Mouse (Mus musculus) hindbrain, embryonic 11.5 days (tissue): ENCODE data around the gene Slc11a2. TPM values are rescaled to one million over a fixed set of nuclear protein-coding genes. Genes with fewer than 3 reads are reported as not detected.

Experiments
- ATAC-seq: fragments of 200-750 bp; cut with Nextera tagmentation; 2 replicates; pipeline ENCODE4 v1.8.0; 2017; ENCODE audit warnings: mild to moderate bottlenecking, moderate TSS enrichment, moderate library complexity; ENCODE audit not compliant: low FRiP score
- DNase-seq: peaks from one replicate; pipeline ENCODE4 v3.0.0-alpha.2; 2015; ENCODE audit warnings: low spot score
- H3K27ac ChIP-seq: fragments of 300-500 bp; sonication (generic); 2 replicates; pipeline ENCODE4 v1.5.1; 2014; ENCODE audit warnings: mild to moderate bottlenecking, low read depth, low read length
- H3K27me3 ChIP-seq: fragments of 300-500 bp; sonication (generic); 2 replicates; pipeline ENCODE4 v1.6.1; 2014; ENCODE audit warnings: mild to moderate bottlenecking, low read length, moderate library complexity, mixed read lengths; ENCODE audit not compliant: control insufficient read depth, insufficient read depth
- H3K36me3 ChIP-seq: fragments of 300-500 bp; sonication (generic); 2 replicates; pipeline ENCODE4 v1.6.1; 2014; ENCODE audit warnings: mild to moderate bottlenecking, low read length, moderate library complexity, mixed read lengths; ENCODE audit not compliant: control insufficient read depth, insufficient read depth
- H3K4me1 ChIP-seq: fragments of 300-500 bp; sonication (generic); replicated peaks from 2 replicates; pipeline ENCODE4 v1.6.1; 2014; ENCODE audit warnings: low read length, mixed read lengths; ENCODE audit not compliant: control insufficient read depth, insufficient read depth
- H3K4me2 ChIP-seq: fragments of 300-500 bp; sonication (generic); replicated peaks from 2 replicates; pipeline ENCODE4 v1.6.1; 2014; ENCODE audit warnings: mild to moderate bottlenecking, low read depth, low read length
- H3K4me3 ChIP-seq: fragments of 300-500 bp; sonication (generic); 2 replicates; pipeline ENCODE4 v1.5.1; 2014; ENCODE audit warnings: low read depth, low read length
- H3K9ac ChIP-seq: fragments of 300-500 bp; sonication (generic); 2 replicates; pipeline ENCODE4 v1.6.1; 2014; ENCODE audit warnings: low read depth, low read length
- H3K9me3 ChIP-seq: fragments of 300-500 bp; sonication (generic); 2 replicates; pipeline ENCODE4 v1.6.1; 2016; ENCODE audit warnings: low read length; ENCODE audit not compliant: control insufficient read depth
- WGBS: fragments of 180-500 bp; shearing (Covaris S2); extraction: QIAGEN DNeasy Blood & Tissue Kit; methylation state at CpG from one replicate; pipeline ENCODE4 v1.1.7; 2014; 5-methylcytosine and 5-hydroxymethylcytosine counted together
- polyA plus RNA-seq: library from polyadenylated mRNA; unstranded; fragments of >200 nt; fragmentation: Nextera tagmentation; extraction: Ambion mirVana; gene quantifications from 2 replicates; pipeline ENCODE4 v1.2.1, GENCODE M21; 2014

Slc11a2 gene
- polyA plus RNA-seq, 1 experiment from 2014 or later = 19.1 TPM

- Histone ChIP-seq H3K36me3 (peaks cover 11% of the 10 kb centered on the region), H3K4me1 (no peaks in the 10 kb centered on the region), H3K4me3 (no peak overlapping the region), H3K9me3 (no peaks in the 10 kb centered on the region), H3K4me2 (no peak overlapping the region), H3K27ac (no peak overlapping the region), H3K9ac (no peak overlapping the region), H3K27me3 (no peaks in the 10 kb centered on the region)
- DNase-seq = no peak
- WGBS = 92% methylated on average over 14 of the region's 14 CpGs
- no peak for ATAC-seq
Observed at GRCm38 (mm10) chr15:100402347-100402746, 22.5 kb downstream of the Slc11a2 start.

GRCm38 (mm10) chr15:100401811-100402210 lies 23.1 kb downstream of the Slc11a2 start:
- no peaks in the 10 kb centered on the region for H3K4me1 ChIP-seq
- H3K4me2 ChIP-seq = no peak overlapping the region
- no peaks in the 10 kb centered on the region for H3K9me3 ChIP-seq
- no peak for DNase-seq
- no peak overlapping the region for H3K27ac ChIP-seq
- peaks cover 11% of the 10 kb centered on the region for H3K36me3 ChIP-seq
- no peaks in the 10 kb centered on the region for H3K27me3 ChIP-seq
- 90% methylated on average over 4 of the region's 4 CpGs for WGBS
- no peak for ATAC-seq
- no peak overlapping the region for H3K9ac ChIP-seq
- no peak overlapping the region for H3K4me3 ChIP-seq

GRCm38 (mm10) chr15:100400592-100401250 lies 24.2 kb downstream of the Slc11a2 start:
- no peaks in the 10 kb centered on the region for H3K9me3 ChIP-seq
- H3K4me1 ChIP-seq = no peaks in the 10 kb centered on the region
- H3K4me2 ChIP-seq = no peak overlapping the region
- H3K9ac ChIP-seq = no peak overlapping the region
- H3K4me3 ChIP-seq = no peak overlapping the region
- peaks cover 11% of the 10 kb centered on the region for H3K36me3 ChIP-seq
- H3K27ac ChIP-seq = no peak overlapping the region
- H3K27me3 ChIP-seq = no peaks in the 10 kb centered on the region
- ATAC-seq (no peak), DNase-seq (no peak)
- 93% methylated on average over 16 of the region's 16 CpGs for WGBS

GRCm38 (mm10) chr15:100395561-100395960 lies 29.3 kb downstream of the Slc11a2 start:
- Histone ChIP-seq H3K36me3 (peaks cover 13% of the 10 kb centered on the region), H3K9me3 (no peaks in the 10 kb centered on the region), H3K27me3 (no peaks in the 10 kb centered on the region), H3K4me2 (no peak overlapping the region), H3K4me1 (no peaks in the 10 kb centered on the region), H3K27ac (no peak overlapping the region), H3K4me3 (no peak overlapping the region), H3K9ac (no peak overlapping the region)
- ATAC-seq = no peak
- 96% methylated on average over 3 of the region's 3 CpGs for WGBS
- no peak for DNase-seq

GRCm38 (mm10) chr15:100393016-100393415 lies 31.9 kb downstream of the Slc11a2 start:
- 89% methylated on average over 11 of the region's 11 CpGs for WGBS
- DNase-seq (no peak), ATAC-seq (no peak)
- Histone ChIP-seq H3K4me1 (no peaks in the 10 kb centered on the region), H3K4me3 (no peak overlapping the region), H3K9ac (no peak overlapping the region), H3K36me3 (peaks cover 5% of the 10 kb centered on the region; the same call in 1 of the 2 replicates), H3K9me3 (no peaks in the 10 kb centered on the region), H3K27ac (no peak overlapping the region), H3K4me2 (no peak overlapping the region), H3K27me3 (no peaks in the 10 kb centered on the region)

GRCm38 (mm10) chr15:100391599-100391998 lies 33.3 kb downstream of the Slc11a2 start:
- no peak overlapping the region for H3K27ac ChIP-seq
- no peaks in the 10 kb centered on the region for H3K27me3 ChIP-seq
- H3K4me3 ChIP-seq = no peak overlapping the region
- WGBS = 95% methylated on average over 7 of the region's 7 CpGs
- H3K4me1 ChIP-seq = no peaks in the 10 kb centered on the region
- DNase-seq = no peak
- no peaks in the 10 kb centered on the region for H3K9me3 ChIP-seq
- ATAC-seq = no peak
- no peak overlapping the region for H3K9ac ChIP-seq
- no peak overlapping the region for H3K4me2 ChIP-seq
- H3K36me3 ChIP-seq = 0 out of 2 replicates have a peak, but pooled peaks cover 3% of the 10 kb centered on the region

- no peaks in the 10 kb centered on the region for H3K9me3 ChIP-seq
- no peak overlapping the region for H3K4me3 ChIP-seq
- H3K4me1 ChIP-seq = no peaks in the 10 kb centered on the region
- 0 out of 2 replicates have a peak, but pooled peaks cover 3% of the 10 kb centered on the region for H3K36me3 ChIP-seq
- H3K4me2 ChIP-seq = no peak overlapping the region
- H3K9ac ChIP-seq = no peak overlapping the region
- no peak for DNase-seq
- H3K27me3 ChIP-seq = no peaks in the 10 kb centered on the region
- ATAC-seq = no peak
- 85% methylated on average over 7 of the region's 7 CpGs for WGBS
- H3K27ac ChIP-seq = no peak overlapping the region
Observed at GRCm38 (mm10) chr15:100391066-100391465, 33.8 kb downstream of the Slc11a2 start.

- no peak for DNase-seq
Observed at GRCm38 (mm10) chr15:100388886-100389285, 36.0 kb downstream of the Slc11a2 start.

GRCm38 (mm10) chr15:100388224-100388835 lies 36.5 kb downstream of the Slc11a2 start:
- Histone ChIP-seq H3K4me3 (no peak overlapping the region), H3K4me2 (no peak overlapping the region), H3K9me3 (no peaks in the 10 kb centered on the region), H3K36me3 (no peaks in the 10 kb centered on the region), H3K27ac (no peak overlapping the region), H3K27me3 (no peaks in the 10 kb centered on the region), H3K4me1 (no peaks in the 10 kb centered on the region), H3K9ac (no peak overlapping the region)
- DNase-seq (no peak), ATAC-seq (no peak)
- 90% methylated on average over 16 of the region's 16 CpGs for WGBS

More at GRCm38 (mm10) chr15:100388886-100389285, 36.0 kb downstream of the Slc11a2 start:
- Histone ChIP-seq H3K27ac (no peak overlapping the region), H3K9ac (no peak overlapping the region), H3K4me3 (no peak overlapping the region), H3K4me1 (no peaks in the 10 kb centered on the region), H3K27me3 (no peaks in the 10 kb centered on the region), H3K4me2 (no peak overlapping the region), H3K9me3 (no peaks in the 10 kb centered on the region), H3K36me3 (0 out of 2 replicates have a peak, but pooled peaks cover 3% of the 10 kb centered on the region)
- ATAC-seq = no peak
- 70% methylated on average over 9 of the region's 9 CpGs for WGBS
